Mouse (Mus musculus) 3T3-L1 (cell line): ENCODE results near the gene Cds2.
"Not testable (repeated sequence)": the region's sequence is repeated elsewhere in the genome, so short reads cannot be mapped to it uniquely, and the experiment has no call there.

Experiments
- DNase-seq: peaks from one replicate; pipeline ENCODE4 v3.0.0-alpha.2; 2015; ENCODE audit warnings: low read depth, low spot score

Gene Cds2

DNA sequence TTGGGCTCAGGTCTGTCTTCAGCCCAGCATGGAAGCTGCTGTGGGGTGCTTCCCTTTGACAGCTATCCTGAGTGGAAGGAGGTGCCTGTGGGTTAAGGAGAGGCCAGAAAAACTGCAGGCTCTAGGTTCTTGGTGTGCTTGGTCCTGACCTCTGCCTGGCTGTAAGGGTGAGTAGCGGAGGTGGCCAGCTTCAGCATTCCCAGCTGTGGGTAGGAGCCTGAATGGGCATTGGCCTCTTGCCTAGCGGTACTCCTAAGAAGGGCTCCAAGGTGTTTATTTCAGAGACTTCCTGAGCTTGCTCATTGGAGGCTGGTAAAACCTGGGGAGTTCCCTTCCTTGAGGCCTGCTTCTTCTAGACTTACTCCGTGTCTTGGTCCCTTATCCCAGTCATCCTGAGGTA is 28.3 kb downstream of the Cds2 start:
- DNase-seq = no peak

DNA sequence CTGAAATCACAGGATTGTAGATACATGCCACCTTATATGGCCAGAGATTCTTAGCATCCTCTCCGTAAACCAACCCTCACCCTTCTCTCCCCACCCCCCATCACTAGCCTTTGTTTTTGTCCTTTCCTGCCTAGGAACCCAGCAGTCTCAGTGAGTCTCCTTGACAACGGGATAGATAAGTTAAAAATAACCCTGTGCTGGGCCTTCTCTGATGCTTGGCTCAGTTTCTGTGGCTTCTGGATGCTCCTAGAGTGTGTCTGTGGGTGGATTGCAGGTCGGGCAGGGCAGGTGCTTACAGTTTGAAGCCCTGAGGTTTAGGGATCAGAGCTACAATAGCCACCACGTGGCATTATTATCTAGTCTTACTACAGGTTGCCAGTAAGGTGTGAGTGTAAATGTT is 29.1 kb downstream of the Cds2 start:
- DNase-seq = no peak

DNA sequence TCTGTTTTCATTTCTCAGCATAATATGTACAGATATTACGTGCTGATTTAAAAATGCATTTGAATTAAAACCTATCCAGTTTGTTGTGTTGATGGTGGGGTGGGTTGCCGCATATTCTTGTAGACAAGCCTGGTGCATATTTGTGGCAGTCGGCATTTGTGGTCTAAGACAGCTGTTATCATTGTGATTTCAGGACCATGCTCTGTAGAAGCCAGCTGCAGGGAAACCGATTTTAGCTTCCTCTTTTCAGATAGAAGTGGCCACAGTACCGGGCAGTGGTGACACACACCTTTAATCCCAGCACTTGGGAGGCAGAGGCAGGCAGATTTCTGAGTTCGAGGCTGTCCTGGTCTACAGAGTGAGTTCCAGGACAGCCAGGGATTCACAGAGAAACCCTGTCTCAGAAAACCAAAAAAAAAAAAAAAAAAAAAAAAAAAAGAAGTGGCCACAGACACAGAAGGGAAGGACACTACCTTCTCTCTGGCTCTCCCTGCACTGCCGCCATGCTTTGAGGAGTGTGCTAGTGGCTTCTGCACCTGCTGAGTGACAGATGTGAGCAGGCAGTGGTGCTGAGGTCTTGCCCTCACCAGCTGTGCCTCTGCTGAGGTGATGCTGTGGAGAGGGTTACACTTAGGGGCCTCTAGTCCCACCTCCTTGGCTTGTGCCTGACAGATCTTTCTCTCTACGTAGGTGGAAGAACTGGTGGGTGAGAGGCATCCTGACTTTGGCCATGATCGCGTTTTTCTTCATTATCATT is 30.9 kb downstream of the Cds2 start:
- DNase-seq = no peak

DNA sequence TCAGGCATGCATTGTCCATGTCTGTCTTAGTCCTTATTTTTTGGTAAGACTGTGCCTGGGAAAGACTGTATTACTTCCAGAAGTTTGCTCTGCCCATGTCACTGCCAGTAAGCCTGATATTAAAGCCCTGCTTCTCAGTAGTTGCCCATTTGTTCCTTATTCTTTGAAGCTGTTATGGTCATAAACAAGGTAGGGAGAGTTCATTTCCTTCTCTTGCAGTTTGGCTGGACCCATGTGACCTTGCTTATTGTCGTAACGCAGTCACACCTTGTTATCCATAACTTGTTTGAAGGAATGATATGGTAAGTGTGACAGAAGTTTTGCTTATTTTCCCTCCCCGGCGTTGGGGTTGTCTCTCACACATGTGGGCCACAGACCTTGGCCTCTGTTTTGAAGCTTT is 35.3 kb downstream of the Cds2 start:
- no peak for DNase-seq

DNA sequence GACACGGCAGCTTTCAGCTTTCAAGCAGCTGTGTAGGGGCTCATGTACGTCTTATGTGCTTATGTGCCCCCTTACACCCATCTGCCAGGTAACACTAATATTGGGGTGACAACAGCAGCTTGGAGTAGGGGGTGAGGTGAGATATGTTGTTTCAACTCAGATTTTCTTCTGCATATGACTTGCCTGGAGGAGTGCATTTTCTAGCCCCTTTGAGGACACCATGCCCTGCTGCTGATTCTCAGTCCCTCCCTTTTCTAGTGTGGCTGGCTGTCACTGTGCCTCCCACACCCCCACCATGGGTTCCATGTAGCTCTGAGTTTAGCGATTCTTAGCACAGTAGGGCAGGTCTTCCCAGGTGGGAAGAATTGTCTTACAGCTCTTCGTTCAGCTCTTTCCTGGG is 38.5 kb downstream of the Cds2 start:
- DNase-seq = no peak

DNA sequence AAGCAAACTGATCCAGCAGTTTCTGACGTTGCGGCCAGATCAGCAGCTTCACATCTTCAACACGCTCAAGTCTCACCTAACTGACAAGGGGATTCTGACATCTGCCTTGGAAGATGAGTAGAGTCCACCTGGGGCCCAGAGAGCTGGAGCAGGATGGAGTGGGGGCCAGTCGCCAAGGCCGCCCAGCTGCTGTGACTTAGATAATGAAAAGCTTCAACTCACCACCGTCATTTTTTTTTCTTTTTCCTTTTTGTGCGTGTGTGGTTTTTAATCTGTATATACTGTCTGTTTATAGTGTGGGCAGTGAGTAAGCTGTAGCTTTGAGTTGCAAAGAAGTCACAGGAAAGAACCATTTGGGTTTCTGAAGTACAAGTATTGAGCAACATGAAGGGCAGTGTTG is 42.2 kb downstream of the Cds2 start:
- DNase-seq = no peak

DNA sequence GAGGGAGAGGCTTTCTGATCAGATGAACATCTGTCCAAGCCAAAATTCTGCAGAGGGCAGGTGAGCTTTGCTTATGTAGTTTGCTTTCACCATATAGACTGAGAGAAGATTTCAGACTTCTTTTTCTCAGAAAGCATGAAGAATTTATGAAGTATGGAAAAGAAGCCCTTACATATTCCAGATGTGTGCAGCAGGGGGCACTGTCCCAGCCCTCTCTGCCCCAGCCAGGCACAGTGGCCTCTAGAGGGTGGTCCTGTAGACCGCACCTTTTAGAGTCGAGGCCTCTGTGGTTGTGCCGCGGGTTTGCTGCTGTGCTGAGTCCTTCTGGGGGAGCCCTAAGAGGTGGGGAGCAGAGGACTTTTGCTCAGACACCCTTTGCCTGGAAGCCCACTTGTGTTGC is 43.0 kb downstream of the Cds2 start:
- DNase-seq = peak; percentile 43

DNA sequence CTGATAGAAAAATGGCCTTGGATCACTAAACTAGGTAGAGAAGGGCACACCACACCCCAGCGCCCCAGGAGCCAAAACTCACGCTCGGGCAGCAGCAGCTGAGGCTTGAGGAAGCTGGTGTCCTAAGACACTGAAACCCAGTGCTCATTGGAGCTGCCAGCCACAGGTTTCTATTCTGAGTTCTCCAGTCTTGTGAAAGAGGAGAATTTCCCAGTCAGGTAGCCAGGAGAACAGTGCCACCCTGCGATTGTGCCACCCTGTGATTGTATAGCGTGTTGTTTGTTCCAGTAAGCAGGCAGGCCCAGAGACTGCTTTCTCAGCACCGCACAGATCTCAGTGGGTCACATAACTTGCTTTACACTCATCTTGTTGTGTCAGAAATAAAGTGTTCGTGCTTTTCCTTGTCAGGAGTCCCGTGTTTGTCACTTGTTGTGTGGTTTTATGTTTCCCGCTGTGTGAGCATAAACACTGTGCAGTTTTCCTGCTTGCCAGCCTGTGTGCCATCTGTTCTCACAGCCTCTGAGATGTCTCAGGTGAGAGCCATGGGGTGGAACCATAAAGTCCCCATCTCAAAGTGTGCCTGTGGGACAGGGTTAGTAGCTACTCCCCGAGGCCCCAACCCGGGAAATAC is 44.4 kb downstream of the Cds2 start:
- DNase-seq = no peak

DNA sequence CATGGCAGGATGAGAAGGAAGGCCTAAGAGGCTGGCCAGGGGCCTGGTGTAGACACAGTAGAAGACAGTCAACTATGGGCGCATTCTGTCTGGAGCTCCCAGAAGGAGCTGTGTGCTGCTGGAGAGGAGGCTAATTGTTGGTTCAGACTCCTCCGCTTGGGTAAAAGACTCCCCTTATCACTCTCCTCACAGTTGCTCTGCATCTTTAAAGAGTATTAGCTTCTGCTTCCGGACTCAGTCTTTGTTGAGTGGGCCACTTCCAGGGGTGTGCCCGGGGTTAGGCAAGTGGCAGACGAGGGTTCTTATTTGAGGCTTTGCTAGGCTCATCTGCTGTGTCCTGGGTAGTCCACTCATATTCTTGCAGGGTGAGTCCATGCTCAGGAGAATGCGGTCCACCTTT is 45.9 kb downstream of the Cds2 start:
- no peak for DNase-seq

DNA sequence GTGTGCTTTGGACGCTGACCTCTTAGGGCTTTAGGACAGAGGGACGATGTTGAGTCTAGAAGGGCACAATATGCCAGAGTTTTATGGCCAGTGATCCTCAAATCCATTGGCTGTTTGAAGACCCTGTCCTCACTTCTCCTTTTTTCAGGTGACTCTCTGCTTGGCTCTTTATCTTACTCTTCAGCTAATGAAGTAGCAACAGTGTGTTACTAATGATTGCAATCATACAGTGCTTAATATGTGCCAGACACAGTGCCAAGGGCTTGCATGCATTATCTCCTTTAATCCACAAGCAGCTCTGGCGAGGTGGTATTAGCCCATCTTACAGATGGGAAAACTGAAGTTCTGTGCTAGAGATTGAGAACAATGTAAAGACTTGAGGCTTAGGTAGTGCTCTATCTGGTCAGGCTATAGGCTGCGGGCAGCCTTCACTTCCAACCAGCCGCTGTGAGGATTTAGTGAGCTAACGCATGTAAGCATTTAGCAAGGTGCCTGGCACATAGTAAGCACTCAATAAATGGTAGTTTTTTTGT is 46.5 kb downstream of the Cds2 start:
- no peak for DNase-seq

DNA sequence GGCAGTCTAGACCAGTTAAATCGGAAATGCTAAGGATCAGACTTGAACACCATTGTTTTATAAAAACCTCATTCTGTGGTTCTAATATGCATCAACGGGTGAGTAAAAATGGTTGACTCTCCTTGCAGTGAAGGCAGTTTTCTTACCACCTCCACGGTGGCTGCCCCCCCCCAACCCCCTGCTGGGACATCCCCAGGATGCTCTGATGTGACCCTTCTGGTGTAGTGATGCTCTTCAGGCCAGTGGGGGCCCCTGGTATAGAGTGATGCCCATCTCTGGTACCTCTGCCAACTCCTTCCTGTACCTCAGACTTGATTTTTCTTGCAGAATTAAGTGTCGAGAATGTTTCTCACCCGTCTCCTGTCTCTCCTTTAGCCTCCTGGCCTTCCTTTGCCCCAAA is 49.7 kb downstream of the Cds2 start:
- no peak for DNase-seq

DNA sequence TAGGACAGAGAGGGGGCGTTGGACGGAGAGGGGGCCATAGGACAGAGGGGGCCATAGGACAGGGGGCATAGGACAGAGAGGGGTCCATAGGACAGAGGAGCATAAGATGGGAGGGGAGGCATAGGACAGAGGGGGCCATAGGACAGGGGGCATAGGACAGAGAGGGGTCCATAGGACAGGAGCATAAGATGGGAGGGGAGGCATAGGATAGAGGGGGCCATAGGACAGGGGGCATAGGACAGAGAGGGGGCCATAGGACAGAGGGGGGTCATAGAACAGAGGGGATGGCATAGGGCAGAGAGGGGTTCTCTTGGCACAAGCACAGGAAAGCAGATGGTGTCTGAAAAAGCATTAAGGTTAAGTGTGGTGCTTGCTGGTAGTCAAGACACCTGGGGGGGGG is 50.6 kb downstream of the Cds2 start:
- no peak for DNase-seq

DNA sequence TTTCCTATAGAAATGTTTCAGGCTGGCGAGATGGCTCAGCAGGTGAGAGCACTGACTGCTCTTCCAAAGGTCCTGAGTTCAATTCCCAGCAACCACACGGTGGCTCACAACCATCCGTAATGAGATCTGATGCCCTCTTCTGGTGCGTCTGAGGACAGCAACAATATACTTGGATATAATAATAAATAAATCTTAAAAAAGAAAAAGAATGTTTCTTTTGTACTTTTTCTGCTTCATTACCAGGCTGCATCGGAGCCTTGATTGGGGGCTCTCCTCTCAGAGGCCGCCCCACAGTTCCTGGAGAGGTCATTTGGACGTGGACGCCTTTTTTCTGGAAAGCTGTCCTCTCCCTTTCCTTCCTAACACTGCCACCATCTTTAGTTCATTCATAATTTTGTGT is 51.1 kb downstream of the Cds2 start:
- not testable (repeated sequence) for DNase-seq

DNA sequence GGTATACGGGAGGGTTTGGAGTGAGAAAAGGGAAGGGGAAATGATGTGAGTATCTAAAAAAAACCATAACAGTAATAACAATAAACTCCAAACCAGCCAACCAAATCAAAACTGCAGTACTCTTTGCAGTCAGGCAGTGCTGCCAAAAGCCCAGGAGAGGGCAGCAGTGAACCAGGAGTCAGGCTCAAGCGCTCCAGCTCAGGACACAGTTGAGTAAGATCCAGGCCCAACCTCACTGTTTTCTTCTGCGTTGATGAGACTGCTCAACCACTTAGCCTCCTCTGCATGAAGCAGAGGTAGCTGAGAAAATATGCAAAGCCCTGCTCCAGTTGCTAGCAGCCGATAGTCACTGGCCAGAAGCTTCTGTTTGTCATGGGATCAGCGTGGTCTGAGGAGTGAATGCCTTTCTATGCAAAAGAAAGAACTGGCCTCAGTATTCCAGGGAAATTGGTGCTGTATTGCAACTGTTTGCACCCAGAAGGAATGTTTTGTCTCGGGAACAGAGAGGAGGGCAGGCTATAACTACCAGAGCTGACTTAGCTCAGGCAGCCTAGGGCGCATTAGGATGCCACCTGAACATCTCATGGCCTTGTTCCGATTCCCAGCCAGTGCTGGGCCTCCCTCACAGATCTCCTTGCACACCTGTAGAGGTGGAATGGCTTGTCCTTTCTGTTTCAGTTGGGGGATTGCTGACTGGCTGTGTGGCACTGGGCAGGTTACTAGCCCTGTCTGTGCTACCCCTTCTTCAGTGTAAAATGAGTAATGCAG is 53.3 kb downstream of the Cds2 start:
- DNase-seq = peak; percentile 88

DNA sequence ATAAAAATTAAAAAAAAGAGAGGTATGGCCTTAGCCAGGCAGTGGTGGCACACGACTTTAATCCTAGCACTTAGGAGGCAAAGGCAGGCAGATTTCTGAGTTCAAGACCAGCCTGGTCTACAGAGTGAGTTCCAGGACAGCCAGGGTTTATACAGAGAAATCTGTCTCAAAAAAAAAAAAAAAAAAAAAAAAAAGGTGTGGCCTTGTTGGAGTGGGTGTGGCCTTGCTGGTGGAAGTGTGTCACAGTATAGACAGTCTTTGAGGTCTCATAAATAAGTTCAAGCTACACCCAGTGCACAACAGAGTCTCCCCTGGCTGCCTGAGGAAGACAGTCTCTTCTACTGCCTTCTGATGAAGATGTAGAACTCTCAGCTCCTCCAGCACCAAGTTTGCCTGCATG is 54.2 kb downstream of the Cds2 start:
- DNase-seq = no peak

DNA sequence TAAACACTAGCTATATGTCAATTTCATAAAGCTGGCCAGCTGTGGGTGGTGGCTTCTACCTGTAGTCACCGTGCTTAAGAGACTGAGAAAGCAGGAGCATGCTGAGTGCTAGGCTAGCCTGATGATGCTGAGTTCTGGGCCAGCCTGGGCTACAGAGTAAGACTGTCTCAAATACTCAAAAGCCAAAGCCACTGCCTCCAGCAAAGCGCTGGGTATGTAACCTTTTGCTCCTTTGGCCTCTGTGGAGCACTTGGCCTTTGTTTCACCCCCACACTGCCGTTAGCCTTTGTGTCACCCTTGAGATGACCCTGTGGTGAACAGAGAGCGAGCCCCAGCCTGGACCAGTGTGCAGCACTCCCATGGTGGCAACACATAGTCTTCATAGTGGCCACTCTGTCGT is 57.6 kb downstream of the Cds2 start:
- no peak for DNase-seq

DNA sequence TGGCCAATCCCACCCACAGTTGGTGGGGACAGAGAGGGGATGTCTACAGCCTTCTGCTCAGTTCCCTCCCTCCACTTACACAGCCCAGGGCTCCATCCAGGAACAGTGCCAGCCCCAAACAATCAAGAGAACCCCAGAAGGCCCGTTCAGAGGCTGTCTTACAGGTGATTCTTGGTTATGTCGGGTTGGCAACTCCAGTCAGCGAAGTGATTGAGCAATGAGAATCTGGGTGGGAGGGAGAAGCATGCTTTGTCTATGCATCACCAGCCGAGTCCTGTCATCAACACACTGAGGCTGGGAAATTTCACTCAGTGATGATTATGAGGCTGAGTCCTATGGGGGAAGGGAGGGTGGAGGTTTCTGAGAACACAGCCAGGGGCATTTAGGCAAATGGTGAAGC is 60.6 kb downstream of the Cds2 start:
- peak; percentile 95 for DNase-seq

DNA sequence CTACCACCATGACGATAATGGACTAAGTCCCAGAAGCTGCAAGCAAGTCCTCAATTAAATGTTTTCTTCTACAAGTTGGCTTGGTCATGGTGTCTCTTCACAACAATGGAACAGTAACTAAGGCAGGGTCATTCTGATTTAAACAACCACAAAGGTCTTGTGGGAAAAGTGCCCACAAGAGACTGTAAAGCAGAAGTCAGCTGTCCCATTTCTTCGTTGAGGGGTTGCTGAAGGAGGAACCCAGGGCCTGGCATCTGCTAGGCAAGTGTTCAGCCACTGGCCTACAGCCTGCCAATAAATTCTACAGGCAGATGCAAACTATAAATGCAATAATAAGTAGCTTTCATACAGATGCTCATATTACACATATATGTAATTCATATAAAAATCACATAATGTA is 74.3 kb downstream of the Cds2 start:
- no peak for DNase-seq

DNA sequence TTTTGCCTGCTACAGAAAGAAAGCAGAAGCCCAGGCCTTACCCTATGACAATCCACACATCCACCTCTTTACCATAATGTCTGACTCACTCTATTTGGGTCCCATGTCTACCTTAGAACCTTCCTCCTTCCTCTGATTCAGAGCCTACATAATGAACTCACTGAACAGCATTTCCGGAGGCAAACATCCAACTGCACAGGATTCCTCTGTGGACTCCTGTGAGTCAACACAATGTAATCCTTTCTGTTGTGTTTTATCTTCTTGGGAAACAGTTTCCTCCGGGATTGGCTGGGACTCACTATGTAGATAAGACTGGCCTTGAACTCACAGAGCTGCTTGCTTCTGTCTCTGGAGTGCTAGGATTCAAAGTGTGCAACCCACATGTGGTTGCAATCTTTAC is 77.4 kb downstream of the Cds2 start:
- peak; percentile 96 for DNase-seq

DNA sequence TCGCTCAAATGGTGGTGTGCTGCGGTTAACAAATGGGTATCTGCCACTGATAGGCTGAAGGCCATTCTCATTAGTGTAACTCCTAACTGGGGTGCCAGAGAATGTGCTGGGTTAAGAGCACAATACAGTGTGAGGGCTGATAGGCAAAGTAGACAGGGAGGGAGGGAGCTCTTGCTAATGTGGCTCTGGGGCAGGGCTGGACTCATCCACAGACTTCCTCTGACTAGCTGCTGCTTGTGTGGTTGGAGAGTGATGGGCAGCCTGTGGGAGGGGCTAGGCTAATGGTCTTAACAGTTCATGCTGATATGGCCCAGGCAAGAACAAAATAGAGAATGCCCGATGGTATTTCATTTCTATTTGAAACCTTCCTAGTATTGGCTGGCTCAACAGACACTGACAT is 78.3 kb downstream of the Cds2 start:
- DNase-seq = peak; percentile 27

DNA sequence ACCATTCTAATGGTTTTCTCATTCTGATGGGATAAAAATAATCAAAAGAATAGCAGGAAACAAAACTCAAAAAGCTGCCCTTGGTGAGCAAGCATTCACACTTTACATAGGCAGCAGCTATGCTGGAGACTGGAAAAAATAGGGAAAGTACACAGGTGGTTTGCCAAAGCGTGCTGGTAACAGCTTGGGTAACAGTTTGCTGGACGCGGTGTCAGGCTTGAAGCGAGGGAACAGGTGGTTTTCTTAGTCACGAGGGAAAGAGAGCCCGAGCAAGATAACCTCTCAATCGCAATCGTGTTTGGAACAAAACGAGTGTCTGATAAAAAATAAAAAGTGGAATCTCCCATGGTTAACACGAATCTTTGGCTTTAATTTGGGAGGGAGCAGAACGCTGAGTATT is 80.9 kb downstream of the Cds2 start:
- no peak for DNase-seq
